In genomic region chr3:41510191-41510590, GRCm38 (mm10) we compare ENCODE assay signal across 13 mouse cellular contexts.
"Had no signal": no experiment of that assay in that cellular context is flagged by ENCODE, and none has a peak within 500 bp of the region (broad histone marks: within the 10 kb centered on the region; RNA-seq: fewer than 3 reads in every experiment).

No protein-coding gene starts in this region.

- H3K27ac ChIP-seq: kidney, postnatal 0 days; limb, embryonic 10.5 days; liver, embryonic 12.5 days; midbrain, embryonic 10.5 days; midbrain, embryonic 15.5 days; neural tube, embryonic 13.5 days; stomach, embryonic 15.5 days had no signal

- H3K36me3 ChIP-seq: limb, embryonic 10.5 days; liver, embryonic 12.5 days; midbrain, embryonic 10.5 days; midbrain, embryonic 15.5 days; neural tube, embryonic 13.5 days; stomach, embryonic 15.5 days had no signal

- H3K4me1 ChIP-seq: liver, embryonic 12.5 days; midbrain, embryonic 10.5 days; midbrain, embryonic 15.5 days; neural tube, embryonic 13.5 days; stomach, embryonic 15.5 days had no signal

- ATAC-seq: inflammation-experienced regulatory T-cells, adult 6 months; midbrain, embryonic 15.5 days had no signal

- H3K27me3 ChIP-seq: liver, embryonic 12.5 days; midbrain, embryonic 15.5 days; neural tube, embryonic 13.5 days; stomach, embryonic 15.5 days had no signal

- H3K9me3 ChIP-seq: limb, embryonic 10.5 days; liver, embryonic 12.5 days; midbrain, embryonic 10.5 days; midbrain, embryonic 15.5 days; neural tube, embryonic 13.5 days; stomach, embryonic 15.5 days had no signal

- H3K4me2 ChIP-seq: liver, embryonic 12.5 days; lung, embryonic 14.5 days; midbrain, embryonic 15.5 days; neural tube, embryonic 13.5 days; stomach, embryonic 15.5 days had no signal

- DNase-seq: layer of hippocampus, adult 9-11 months; layer of hippocampus, postnatal 36 days; thymus, adult 18-20 months; thymus, postnatal 14 days had no signal

- H3K4me3 ChIP-seq: limb, embryonic 10.5 days; liver, embryonic 12.5 days; midbrain, embryonic 10.5 days; midbrain, embryonic 15.5 days; neural tube, embryonic 13.5 days; stomach, embryonic 15.5 days had no signal

- H3K9ac ChIP-seq: liver, embryonic 12.5 days; lung, embryonic 14.5 days; midbrain, embryonic 15.5 days; neural tube, embryonic 13.5 days; stomach, embryonic 15.5 days had no signal
